Mouse (Mus musculus) olfactory bulb, adult 2 months (tissue): ENCODE data around the gene Ssu2.

Experiments used
- CTCF ChIP-seq: fragments of 200-500 bp; IDR thresholded peaks from 2 replicates; pipeline ENCODE4 v1.5.1; 2012; ENCODE audit warnings: low read depth, mild to moderate bottlenecking, low read length, moderate library complexity; ENCODE audit not compliant: insufficient read depth
- POLR2A ChIP-seq: fragments of 200-500 bp; IDR thresholded peaks from 2 replicates; pipeline ENCODE4 v1.6.1; 2012; ENCODE audit warnings: mild to moderate bottlenecking, low read depth, low read length, moderate library complexity; ENCODE audit not compliant: insufficient read depth

GRCm38 (mm10) chr6:112360676-112361075 is 27.1 kb downstream of the Ssu2 start:
- TF ChIP-seq POLR2A (no peak), CTCF (no peak)
